Mouse (Mus musculus) c-Kit-positive CD71-positive TER-119-negative erythroid progenitor cells, embryonic 14.5 days (primary cell): ENCODE measurements around the gene Tspyl2.
"Not testable (repeated sequence)": the region's sequence is repeated elsewhere in the genome, so short reads cannot be mapped to it uniquely, and the experiment has no call there.

Experiments
- DNase-seq: peaks from one replicate; pipeline ENCODE4 v3.0.0-alpha.2; 2013; ENCODE audit warnings: low read depth

The Tspyl2 gene

GRCm38 (mm10) chrX:152342358-152342901 is at the start of gene Tspyl2:
Gene Tspyl2, minus strand, starts transcription at chrX:152342425.
- DNase-seq, result peak; percentile 67

- no peak for DNase-seq
Measured at GRCm38 (mm10) chrX:152368397-152369273, 26.4 kb upstream of the Tspyl2 start, which contains the start of gene Gpr173. Gene Gpr173, minus strand, starts transcription at chrX:152368704.

GRCm38 (mm10) chrX:152368054-152368396 is 25.8 kb upstream of the Tspyl2 start:
- no peak for DNase-seq

- DNase-seq, result no peak
Measured at GRCm38 (mm10) chrX:152366418-152366817, 24.2 kb upstream of the Tspyl2 start.

- peak; percentile 54 for DNase-seq
Measured at GRCm38 (mm10) chrX:152352553-152353153, 10.4 kb upstream of the Tspyl2 start.

GRCm38 (mm10) chrX:152347041-152347440 is 4.8 kb upstream of the Tspyl2 start:
- no peak for DNase-seq

GRCm38 (mm10) chrX:152346587-152346986 is 4.4 kb upstream of the Tspyl2 start:
- no peak for DNase-seq

- no peak for DNase-seq
Measured at GRCm38 (mm10) chrX:152342903-152343302, 678 bp upstream of the Tspyl2 start.

- no peak for DNase-seq
Measured at GRCm38 (mm10) chrX:152341496-152341895, 729 bp downstream of the Tspyl2 start.

- peak; percentile 62 for DNase-seq
Measured at GRCm38 (mm10) chrX:152336546-152337332, 5.5 kb downstream of the Tspyl2 start.

GRCm38 (mm10) chrX:152336123-152336522 is 6.1 kb downstream of the Tspyl2 start:
- DNase-seq, result not testable (repeated sequence)

GRCm38 (mm10) chrX:152329400-152329799 is 12.8 kb downstream of the Tspyl2 start:
- DNase-seq, result not testable (repeated sequence)

- DNase-seq, result no peak
Measured at GRCm38 (mm10) chrX:152327689-152328052, 14.6 kb downstream of the Tspyl2 start.

GRCm38 (mm10) chrX:152326996-152327688 is 15.1 kb downstream of the Tspyl2 start, which contains the start of gene Kantr:
Gene Kantr, minus strand, starts transcription at chrX:152327495.
- peak; percentile 68 for DNase-seq

- no peak for DNase-seq
Measured at GRCm38 (mm10) chrX:152323584-152323983, 18.6 kb downstream of the Tspyl2 start.

GRCm38 (mm10) chrX:152322776-152323175 is 19.4 kb downstream of the Tspyl2 start:
- no peak for DNase-seq

GRCm38 (mm10) chrX:152320535-152320934 is 21.7 kb downstream of the Tspyl2 start:
- no peak for DNase-seq

GRCm38 (mm10) chrX:152307942-152308341 is 34.3 kb downstream of the Tspyl2 start:
- peak; percentile 54 for DNase-seq

- DNase-seq, result peak; percentile 72
Measured at GRCm38 (mm10) chrX:152307371-152307770, 34.9 kb downstream of the Tspyl2 start.

- DNase-seq, result no peak
Measured at GRCm38 (mm10) chrX:152306224-152306623, 36.0 kb downstream of the Tspyl2 start.

GRCm38 (mm10) chrX:152287026-152287425 is 55.2 kb downstream of the Tspyl2 start:
- not testable (repeated sequence) for DNase-seq
